Mouse (Mus musculus) ovary, adult 10 weeks (tissue): ENCODE data around the gene Gm21783. TPM values are rescaled to one million over a fixed set of nuclear protein-coding genes. Genes with fewer than 3 reads are reported as not detected.

Source experiments
- polyA plus RNA-seq: library from polyadenylated mRNA; stranded (reverse); fragments of 350-450 nt; fragmentation: Illumina TruSeq; extraction: RNeasy Lipid Tissue Mini Kit (QIAGEN cat#74804); gene quantifications from one replicate; pipeline ENCODE4 v1.2.3, GENCODE M21; 2014

Gm21783 gene
- not detected for polyA plus RNA-seq

GRCm38 (mm10) chrY:44981163-44981562, at the start of gene Gm21783:
TSS of gene Gm21783 (minus strand) at chrY:44981263.

